Mouse (Mus musculus): ENCODE measurements at regions not wholly inside any gene's neighbourhood (a gene's known extent, or its start where the extent isn't known, plus 50 kb on each side); places are given as distances from the start of the nearest gene placed in this dataset.

DNA sequence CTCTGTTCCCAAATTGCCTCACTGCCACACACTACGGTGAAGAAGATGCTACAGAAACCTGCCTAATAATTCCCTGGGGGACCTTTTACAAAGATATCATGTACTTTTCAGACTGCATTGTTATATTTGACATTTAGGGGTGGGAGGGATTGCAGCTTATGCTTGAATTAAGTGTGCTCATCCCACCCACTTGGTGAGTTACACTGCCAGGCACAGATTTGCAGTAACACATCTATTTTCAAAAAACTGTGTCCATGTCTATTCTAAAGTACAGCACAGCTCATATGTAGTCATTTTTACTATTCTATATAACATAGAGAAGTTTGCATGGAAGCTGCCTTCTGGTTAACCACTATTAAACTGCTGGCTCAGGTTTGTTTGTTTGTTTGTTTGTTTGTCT, 404.3 kb upstream of the Xrcc4 start:
- no peak for DNase-seq

DNA sequence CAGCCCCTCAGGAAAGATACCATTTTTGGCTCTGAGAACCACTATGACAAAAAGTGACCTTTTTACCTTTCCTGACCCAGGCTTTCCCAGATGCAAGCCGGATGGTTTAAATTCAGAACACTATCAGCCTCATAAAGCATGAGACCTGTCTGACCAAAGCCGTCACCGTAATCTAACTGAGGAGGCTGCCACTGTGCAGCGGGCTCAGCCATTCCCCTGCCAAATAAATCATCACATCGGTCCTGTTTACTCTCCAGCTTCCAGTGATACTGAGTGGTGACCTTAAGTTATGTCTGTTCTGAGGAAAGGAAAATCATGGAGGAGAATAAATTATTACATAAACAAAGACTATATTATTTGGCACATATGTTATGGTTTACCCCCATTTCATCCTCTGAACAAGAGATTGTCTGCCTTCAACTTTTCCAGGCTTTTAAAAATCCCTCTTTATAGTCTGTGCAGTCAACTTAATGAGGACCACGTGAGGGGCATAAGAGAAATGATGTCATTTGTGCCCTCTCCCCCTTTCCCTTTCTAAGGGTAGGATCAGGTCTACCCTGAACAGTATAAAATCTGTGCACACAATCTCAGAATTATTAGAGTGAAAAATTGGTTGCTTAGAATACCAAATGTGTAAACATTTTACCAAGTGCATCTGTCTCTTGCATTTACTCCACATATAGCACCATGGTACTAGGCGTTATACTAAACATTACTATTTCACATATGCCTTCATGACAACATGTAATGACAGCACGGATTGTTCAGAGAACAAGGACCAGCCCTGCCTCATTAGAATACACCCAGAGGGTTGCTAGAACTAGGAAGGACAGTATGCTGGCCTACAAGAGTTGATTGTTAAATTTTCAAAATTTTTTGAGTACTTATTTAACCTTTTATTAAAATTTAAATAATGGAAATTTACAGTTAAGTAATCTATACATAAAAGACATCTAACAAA, 401.9 kb upstream of the Xrcc4 start:
- DNase-seq: no peak

DNA sequence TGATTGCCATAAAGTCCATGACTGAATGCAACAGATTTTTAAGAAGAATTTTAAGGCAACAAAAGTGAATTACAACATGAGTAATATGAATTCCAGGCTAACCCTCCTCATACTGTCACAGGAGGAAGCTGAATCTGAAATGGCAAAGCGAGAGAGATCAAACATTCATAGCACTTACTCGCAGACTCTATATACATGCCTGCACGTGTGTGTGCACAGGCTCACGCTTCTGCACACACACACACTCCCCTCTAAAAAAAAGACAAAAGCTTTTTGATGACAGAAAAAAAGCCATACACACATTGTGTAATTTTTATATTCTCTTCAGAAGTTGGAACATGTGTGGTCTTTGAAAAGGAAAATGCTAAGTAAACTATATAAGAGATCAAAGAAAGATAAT, 391.1 kb upstream of the Xrcc4 start:
- no peak for DNase-seq

DNA sequence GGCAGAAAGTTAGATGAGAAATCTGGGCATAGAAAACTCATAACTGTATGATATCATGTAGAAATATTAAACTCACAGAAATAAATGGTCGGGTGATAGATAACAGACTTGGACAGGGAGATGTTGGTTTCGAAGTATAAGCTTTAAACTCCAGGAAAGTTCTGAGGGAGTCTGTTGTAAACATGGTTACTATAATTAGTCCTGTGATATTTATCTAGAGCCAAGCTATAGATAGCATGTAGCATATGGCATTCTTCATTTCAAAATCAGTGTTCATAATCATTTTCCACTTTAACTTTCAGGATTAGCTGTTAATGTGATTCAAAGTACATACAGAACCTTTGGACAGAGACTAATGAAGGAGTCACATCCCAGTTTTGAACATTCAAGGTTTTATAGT, 387.5 kb upstream of the Xrcc4 start:
- no peak for DNase-seq

DNA sequence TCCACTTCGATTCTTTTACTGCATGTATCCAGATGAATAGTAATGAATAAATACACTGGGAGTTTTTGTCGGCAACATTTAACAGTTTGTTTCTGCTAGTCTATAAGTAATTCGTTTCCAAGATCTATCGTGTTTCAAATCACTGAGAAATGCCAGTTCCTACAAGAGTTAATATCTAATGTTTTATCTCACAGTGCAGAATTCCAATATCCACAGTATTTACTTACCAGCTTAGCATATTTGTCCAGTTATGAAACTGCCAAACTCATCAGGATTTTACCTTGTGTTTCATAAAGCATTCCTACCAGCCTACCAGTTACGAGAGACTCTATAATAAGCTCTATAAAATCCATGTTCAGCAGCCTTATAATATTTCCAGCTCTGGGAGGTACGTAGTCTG, 385.1 kb upstream of the Xrcc4 start:
- DNase-seq: no peak

DNA sequence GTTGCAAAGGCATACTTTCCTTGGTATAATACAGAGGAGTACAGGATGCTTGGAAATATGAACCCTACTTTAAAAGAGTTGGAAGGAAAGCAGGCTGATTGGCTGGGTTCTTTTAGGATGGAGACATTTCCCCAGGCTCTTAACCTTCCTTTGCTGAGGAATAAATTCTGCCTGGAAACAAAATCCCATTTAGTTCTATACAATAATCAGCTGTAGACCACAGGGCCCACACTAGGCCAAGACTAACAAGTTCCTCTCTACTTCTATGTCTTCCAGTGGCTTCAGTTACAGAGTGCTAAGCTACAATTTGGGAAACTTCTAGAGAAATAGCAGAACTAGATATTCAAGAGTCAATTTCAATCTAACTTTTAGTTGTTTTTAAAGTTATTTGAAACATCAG, 384.6 kb upstream of the Xrcc4 start:
- DNase-seq: no peak

DNA sequence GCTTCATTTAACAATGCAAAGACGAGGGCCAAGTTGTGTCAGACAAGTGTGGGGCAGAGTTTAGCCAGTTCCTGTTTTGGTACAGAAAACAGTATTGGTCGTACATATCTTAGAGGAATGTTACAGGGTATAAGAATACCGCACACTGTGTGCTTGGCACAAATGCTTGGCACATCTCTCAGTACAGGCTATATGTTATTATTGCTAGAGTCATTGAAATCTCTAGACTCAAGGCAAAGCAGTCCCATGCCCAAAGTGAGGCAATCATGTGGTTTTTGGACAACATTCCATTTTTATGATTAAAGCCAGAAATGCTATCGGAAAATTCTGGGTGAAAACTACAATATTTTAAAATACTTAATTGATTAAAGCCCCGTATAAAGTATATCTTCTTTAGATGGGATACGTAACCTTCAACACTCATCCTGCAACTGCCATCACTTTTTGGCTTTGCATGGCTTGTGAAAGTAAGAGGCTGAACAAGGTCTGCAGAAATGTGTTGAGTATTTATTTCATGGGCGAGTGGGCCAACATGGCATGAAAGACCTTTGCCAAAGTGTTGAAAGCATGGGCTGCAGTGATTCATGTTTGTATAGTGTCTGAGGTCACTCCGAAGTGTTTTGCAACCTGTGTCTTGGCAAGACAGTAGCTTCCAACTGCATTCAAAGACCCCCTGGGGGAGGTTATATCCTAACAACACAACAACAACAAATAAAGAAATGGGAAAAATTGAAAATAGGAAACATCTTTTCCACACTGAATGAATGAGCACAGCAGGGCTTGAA, 383.8 kb upstream of the Xrcc4 start:
- no peak for DNase-seq

DNA sequence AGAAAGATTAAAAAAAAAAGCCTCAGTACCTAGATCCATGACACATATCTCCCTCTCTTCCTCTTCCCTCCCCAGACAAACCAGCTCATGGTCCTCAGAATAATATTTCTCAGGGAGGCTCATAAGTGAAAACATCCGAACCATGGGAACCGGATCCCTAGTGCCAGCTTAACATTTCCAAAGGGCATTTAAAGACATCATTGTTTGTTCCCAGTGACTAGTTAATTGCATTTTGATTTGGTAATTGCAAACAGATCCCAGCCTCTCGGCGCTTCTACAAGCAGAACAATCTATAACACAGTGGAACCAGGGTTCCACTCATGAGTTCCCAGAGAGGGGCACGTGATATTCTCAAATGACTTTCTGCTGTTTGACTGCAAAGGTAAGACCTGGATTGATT, 376.7 kb upstream of the Xrcc4 start:
- DNase-seq: no peak

DNA sequence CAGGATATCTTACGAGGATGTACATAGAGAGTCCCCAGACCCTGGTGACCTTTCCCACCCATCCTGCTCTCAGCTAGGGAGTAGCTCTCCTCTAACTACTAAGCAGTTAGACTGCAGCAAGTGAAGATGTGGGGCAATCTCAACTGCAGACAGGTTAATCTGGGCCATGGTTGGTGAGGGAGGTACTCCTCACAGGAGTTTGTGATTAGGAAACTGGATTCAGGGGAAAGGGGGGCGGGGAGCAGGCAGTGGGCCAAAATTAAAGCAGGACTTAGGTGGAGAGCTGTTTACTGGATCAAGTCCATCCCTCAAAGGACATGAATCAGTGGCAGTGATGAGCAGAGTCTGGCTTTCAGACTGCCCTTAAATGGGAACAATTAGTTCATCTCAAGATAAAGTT, 374.6 kb upstream of the Xrcc4 start:
- DNase-seq: no peak

DNA sequence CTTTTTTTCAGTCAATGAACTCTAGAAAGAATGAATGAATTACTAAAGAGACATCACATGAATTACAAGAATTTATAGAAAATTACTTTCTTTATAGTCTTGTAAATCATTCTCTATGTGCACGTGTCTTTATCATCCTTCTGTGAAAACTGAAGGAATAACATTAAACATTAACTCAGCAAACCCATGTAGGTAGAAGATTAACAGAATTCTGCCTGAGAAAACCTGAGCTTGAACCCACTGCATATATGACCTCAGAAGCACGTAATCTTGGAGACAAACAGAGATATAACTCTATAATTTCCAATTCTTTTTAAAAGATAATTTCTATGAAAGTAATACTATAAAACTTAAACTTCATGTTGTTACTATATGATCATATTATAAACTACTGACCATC, 374.0 kb upstream of the Xrcc4 start:
- DNase-seq: no peak

DNA sequence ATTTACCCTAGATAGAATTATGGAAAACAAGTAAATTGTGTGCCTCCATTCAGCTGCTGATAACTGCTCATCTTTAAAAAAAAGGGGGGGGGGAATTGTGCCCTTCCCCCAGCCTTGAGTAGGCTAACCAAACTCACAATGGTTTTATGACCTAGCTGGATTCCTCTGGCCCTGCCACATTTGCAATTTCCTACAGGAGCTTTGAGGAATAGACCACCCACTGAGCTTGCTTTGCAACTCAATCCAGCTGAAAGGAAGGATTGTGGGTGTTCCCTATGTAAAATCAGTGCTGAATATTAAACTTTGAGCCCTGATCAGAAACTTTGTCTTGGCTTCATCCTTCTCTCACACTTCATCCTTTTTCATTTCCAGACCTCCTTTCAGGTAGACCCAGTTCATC, 365.2 kb upstream of the Xrcc4 start:
- no peak for DNase-seq

DNA sequence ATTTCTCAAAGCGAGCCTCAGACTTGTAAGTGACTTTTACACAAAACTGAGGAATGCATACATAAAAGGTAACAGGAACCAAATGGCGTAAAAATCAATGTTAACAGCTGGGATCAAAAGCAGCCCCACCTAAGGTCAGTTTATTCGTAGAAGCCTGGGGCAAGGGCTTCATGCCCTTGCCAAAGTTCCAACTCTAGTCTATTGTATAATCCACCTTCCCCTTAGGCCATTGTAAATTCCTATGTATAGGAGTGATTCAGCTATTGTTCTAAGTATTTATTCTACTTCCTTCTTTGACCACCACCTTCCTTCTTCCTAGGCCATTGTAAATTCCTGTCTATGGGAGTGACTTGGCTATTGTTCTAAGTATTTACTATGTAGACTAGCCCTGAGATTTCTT, 337.5 kb upstream of the Xrcc4 start:
- DNase-seq: no peak

DNA sequence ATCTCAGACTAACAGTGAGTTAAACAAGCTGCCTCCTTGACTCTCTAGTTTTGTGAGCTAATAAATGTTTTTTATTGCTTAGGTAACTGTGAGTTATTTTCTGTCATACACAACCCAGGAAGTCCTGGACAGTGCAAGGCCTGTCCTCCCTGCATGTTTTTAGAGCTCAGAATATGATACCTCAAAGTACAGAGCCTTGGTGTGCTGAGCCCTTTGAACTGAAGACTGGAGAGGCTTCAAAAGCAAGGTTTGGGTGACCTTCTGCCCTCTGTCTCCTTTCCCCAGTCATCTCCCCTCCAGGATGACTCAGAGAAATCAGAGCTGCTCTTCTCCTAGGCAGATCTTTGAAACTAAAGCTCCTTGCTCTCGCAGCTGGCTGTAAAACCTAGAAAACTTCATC, 336.0 kb upstream of the Xrcc4 start:
- no peak for DNase-seq

DNA sequence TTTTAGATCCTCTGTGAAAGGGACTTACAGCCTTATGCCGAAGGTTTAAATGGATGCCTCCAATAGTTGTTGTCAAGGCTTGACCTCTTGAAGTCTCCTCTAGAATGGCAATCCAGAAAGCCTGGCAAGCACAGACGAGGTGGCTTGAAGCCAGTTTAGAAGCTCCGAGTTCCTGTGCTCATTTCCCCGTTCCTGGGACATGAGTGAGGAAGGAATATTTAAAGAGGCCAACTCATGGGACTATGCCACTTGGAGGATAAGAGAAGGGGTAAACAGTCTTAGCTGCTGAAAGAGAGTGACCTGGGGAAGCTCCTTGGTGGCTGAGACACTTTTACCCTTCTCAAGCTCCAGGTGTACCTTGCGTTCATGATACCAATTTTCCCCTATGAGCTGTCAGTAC, 335.1 kb upstream of the Xrcc4 start:
- no peak for DNase-seq

DNA sequence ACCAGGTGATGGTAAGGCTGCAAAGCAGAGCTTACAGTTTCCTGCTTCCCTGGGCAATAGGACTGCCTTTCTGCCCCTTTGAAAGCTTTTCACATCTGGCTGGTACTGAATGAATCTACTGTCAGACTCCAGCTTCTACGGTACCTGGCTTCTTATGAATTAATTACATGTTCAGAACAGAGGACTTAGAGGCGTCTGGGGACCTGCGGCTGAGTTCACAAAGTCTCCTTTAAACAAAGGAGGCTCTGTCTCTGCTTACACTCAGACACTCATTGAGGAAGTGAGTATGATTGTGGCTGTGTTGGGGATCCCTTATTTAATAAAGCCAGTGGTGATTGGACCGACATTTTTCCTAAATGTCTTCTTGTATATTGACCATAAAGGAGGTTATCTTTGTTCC, 331.6 kb upstream of the Xrcc4 start:
- DNase-seq: no peak

DNA sequence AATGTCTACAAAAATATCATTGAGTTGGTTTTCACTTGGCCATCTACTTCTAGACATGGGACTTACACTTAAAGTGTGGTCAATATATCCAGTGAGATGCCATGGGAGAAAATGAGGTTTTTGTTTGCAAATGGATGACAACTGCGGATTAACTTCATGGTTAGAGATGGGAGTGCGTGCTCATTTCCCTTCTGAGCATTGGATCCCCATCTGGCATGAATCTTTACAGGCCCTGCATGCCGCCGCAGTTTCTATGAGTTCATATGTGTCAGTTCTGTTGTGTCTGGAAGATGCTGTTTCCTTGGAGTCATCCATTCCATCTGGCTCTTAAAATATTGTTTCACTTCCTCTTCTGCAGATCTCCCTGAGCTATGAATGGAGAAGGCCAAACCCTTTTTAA, 315.0 kb upstream of the Xrcc4 start:
- no peak for DNase-seq

DNA sequence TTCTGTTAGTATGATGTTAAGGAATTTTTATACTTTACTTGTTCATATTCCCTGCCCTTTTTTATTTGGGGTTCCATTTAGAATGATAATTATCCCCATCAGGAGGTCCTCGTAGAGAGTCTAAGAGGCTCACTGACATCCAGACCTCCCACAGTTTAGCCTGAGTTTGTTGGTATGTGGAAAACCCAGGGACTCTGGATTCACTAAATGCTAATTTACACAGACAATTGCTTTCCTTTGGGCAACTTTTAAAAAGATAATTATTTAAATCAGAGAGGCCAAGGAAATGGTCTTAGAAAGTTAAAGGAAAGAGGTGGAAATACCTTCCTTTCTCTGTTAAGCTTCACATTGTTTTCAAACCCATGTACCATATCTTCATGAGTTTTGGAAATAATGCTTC, 312.7 kb upstream of the Xrcc4 start:
- no peak for DNase-seq

DNA sequence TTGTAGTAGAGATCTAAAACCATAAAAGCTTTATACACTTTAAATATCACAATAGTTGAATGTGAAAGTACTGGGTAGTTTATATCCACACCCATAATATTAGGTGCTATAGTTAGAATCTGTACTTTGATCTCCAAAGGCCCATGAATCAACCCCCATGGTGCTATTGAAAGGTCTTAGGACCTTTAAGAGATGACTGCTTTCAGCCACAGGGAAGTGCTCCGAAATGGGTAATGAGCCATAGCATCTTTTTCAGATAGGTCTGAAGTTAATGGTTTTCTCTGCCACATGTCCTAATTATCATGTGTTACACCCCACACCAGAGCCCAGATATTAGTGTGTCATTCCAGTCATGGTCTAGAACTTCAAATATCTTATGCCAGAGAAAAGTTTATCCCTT, 312.1 kb upstream of the Xrcc4 start:
- no peak for DNase-seq

DNA sequence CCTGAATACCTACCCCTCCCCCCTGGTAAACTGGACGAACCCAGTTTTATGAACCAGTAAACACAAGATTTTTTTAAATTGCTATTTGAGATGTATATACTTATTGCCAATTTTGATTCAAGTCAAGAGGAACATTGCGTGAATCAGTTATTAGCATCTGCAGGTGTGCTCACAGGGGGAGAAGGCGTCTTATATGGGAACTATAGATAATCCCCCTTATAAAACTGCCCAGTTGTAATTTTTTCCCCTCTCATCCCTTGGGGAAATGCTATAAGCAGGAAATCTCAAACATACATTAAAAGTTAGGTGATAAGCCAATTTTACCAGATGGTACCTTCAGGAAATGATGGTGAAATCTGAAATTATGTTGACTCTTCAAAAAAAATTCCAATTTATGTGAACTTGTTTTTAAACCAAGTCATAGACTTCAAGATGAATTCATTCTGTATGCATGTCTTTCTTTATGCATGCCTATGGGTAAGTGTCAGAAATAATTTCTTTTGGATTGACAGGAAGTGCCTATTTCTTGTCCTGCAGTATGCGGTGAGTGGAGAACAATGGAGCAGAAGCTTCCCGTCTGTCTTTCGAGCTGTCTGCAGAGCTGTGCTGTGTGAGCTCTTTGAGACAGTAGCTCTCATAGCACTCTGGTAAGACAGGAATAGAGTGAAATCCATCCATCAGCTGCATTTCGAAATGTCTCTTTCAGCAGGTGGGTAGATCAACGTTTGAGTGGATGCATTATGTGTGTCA, 306.0 kb upstream of the Xrcc4 start:
- DNase-seq: no peak

DNA sequence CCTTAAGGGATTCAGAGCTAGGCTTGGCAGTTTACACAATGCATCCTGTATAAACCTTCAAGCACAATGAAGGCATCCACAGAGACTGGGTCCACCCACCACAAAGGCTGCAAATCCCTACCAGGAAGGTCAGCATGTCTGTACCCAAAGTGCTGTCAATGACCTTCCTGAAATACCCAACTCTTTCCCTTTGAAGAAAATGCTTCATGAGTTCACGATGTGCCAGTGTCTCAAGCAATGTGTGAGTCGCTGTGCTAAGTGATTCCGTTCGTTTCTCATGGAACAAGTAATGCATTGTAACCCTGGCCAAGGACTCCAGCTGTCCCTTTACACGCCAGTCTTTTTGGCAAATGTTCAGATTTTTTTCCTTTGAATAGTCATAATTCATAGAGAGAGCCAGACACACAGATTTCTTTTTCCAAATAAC, 305.4 kb upstream of the Xrcc4 start:
- DNase-seq: no peak

DNA sequence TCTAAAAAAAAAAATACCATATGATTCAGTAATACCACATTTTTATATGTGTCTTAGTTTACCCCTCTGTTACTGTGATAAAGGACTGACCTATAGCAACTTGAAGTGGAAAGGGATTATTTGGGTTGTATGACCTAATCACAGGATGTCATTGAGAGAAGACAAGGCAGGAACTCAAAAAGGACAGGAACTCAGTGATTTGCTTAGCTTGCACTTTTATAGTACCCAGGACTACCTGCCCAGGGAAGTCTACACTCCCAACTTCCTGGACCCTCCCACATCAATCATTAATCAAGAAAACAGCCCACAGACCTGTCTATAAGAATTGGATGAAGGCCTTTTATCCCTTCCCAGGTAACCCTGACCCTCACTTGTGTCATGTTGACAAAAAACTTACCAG, 303.0 kb upstream of the Xrcc4 start:
- no peak for DNase-seq

DNA sequence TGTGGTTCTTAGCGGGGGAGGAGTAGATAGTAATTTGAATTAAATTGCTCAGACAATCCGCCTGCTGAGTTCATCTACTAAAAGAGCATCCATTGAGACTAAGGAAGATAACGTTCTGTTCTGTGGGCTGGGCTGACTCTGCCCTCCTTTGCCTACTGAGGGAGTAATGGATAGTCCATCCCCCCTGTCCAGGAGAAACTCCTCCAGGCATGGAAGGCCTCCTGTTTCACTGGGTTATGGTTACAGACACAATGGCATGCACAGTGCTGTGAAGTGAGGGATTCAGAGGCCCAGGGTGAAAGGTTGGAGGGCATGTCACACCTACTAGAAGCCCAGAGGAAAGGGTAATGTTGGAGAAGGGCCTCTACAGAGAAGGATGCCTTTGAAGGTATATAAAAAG, 287.2 kb upstream of the Xrcc4 start:
- DNase-seq: no peak

DNA sequence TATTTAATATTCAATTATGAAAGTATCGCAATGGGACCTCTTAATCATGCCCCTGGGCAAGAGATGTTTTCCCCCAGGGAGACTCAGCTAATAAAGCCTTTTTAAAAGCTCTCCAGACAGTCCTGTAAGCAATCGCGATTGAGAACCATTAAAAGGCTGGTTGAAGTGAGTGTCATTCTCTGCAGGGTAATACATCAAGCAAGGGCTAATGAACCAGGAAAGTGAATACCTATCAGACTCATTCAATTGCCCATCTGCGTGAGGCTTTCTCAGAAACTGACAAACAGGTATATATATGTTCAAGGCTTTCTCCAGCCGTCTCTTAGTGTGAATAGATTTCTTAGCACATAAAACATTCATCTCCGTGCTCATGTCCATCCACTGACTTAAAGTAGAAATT, 286.8 kb upstream of the Xrcc4 start:
- no peak for DNase-seq
